Mouse (Mus musculus) CD4-positive, CD25-positive, alpha-beta regulatory T cell, adult 4 months (primary cell): Measurements from ENCODE around the gene Dgcr8. TPM values are rescaled to one million over a fixed set of nuclear protein-coding genes. Genes with fewer than 3 reads are reported as not detected.
"Not testable (repeated sequence)": the region's sequence is repeated elsewhere in the genome, so short reads cannot be mapped to it uniquely, and the experiment has no call there.

Experiments
- ATAC-seq: one replicate; pipeline ENCODE4 v1.8.0; 2017
- polyA plus RNA-seq, 2 experiments: library from polyadenylated mRNA; unstranded; fragments of 100-300 nt; shearing (Covaris generic); gene quantifications; one replicate each; pipeline ENCODE4 v1.2.1; 2017

Gene Dgcr8
- 10 to 100 TPM; 21.1 to 25.9 TPM for polyA plus RNA-seq

- peak; percentile 96 for ATAC-seq
Measured at GRCm38 (mm10) chr16:18289067-18289588, at the start of gene Dgcr8. Gene Dgcr8, minus strand, starts transcription at chr16:18289246.

- no peak for ATAC-seq
Measured at GRCm38 (mm10) chr16:18337261-18337660, 48.2 kb upstream of the Dgcr8 start.

- no peak for ATAC-seq
Measured at GRCm38 (mm10) chr16:18335981-18336380, 46.9 kb upstream of the Dgcr8 start.

- ATAC-seq, result no peak
Measured at GRCm38 (mm10) chr16:18333976-18334375, 44.9 kb upstream of the Dgcr8 start.

- ATAC-seq, result no peak
Measured at GRCm38 (mm10) chr16:18328524-18328923, 39.5 kb upstream of the Dgcr8 start.

GRCm38 (mm10) chr16:18327936-18328335, 38.9 kb upstream of the Dgcr8 start:
- ATAC-seq, result no peak

GRCm38 (mm10) chr16:18325741-18326140, 36.7 kb upstream of the Dgcr8 start:
- ATAC-seq, result no peak

GRCm38 (mm10) chr16:18324031-18324430, 35.0 kb upstream of the Dgcr8 start:
- ATAC-seq, result no peak

- ATAC-seq, result no peak
Measured at GRCm38 (mm10) chr16:18323460-18323859, 34.4 kb upstream of the Dgcr8 start.

GRCm38 (mm10) chr16:18321443-18321842, 32.4 kb upstream of the Dgcr8 start:
- no peak for ATAC-seq

- no peak for ATAC-seq
Measured at GRCm38 (mm10) chr16:18318992-18319391, 29.9 kb upstream of the Dgcr8 start.

- no peak for ATAC-seq
Measured at GRCm38 (mm10) chr16:18308159-18308558, 19.1 kb upstream of the Dgcr8 start.

GRCm38 (mm10) chr16:18289614-18290013, 568 bp upstream of the Dgcr8 start:
- not testable (repeated sequence) for ATAC-seq

GRCm38 (mm10) chr16:18288581-18289061, 425 bp downstream of the Dgcr8 start:
- ATAC-seq, result peak; percentile 71

GRCm38 (mm10) chr16:18288166-18288565, 880 bp downstream of the Dgcr8 start:
- ATAC-seq, result no peak

- ATAC-seq, result no peak
Measured at GRCm38 (mm10) chr16:18275166-18275565, 13.9 kb downstream of the Dgcr8 start.

- ATAC-seq, result no peak
Measured at GRCm38 (mm10) chr16:18268182-18268581, 20.9 kb downstream of the Dgcr8 start.

- ATAC-seq, result no peak
Measured at GRCm38 (mm10) chr16:18265024-18265423, 24.0 kb downstream of the Dgcr8 start.

GRCm38 (mm10) chr16:18258221-18258620, 30.8 kb downstream of the Dgcr8 start, which contains the start of gene Gm49776:
Gene Gm49776, minus strand, starts transcription at chr16:18258321.
- no peak for ATAC-seq

GRCm38 (mm10) chr16:18253866-18254265, 35.2 kb downstream of the Dgcr8 start:
- ATAC-seq, result no peak

- no peak for ATAC-seq
Measured at GRCm38 (mm10) chr16:18252736-18253135, 36.3 kb downstream of the Dgcr8 start.

- ATAC-seq, result no peak
Measured at GRCm38 (mm10) chr16:18250828-18251790, 37.9 kb downstream of the Dgcr8 start.

GRCm38 (mm10) chr16:18250231-18250630, 38.8 kb downstream of the Dgcr8 start:
- no peak for ATAC-seq
